Mouse (Mus musculus) CH12.LX (cell line): ENCODE measurements around the gene Schip1. TPM values are rescaled to one million over a fixed set of nuclear protein-coding genes. Genes with fewer than 3 reads are reported as not detected.

Experiments
- DNase-seq: peaks from one replicate; pipeline ENCODE4 v3.0.0-alpha.2; 2013; ENCODE audit errors: extremely low read depth
- H3K27ac ChIP-seq: 2 replicates; pipeline ENCODE4 v1.5.1; 2012; ENCODE audit warnings: low read depth, mild to moderate bottlenecking, control low read depth, moderate library complexity; ENCODE audit not compliant: insufficient read depth
- H3K27me3 ChIP-seq: replicated peaks from 2 replicates; pipeline ENCODE3; 2012; ENCODE audit warnings: inconsistent platforms
- H3K36me3 ChIP-seq, 2 experiments: replicated peaks in 1 of 2; 2 replicates each; pipeline versions ENCODE3 to v1.6.1; 2012; ENCODE audit warnings: inconsistent platforms in 1 of 2, low read length in 1 of 2, mild to moderate bottlenecking in 1 of 2, mixed read lengths in 1 of 2, moderate library complexity in 1 of 2; ENCODE audit not compliant: control insufficient read depth in 1 of 2, insufficient read depth in 1 of 2
- H3K4me1 ChIP-seq, 2 experiments: 2 replicates each; pipeline ENCODE4 v1.6.1; 2012; ENCODE audit warnings: inconsistent platforms in 1 of 2, moderate library complexity in 1 of 2; ENCODE audit not compliant: insufficient read depth in 2 of 2, control insufficient read depth in 1 of 2
- H3K4me2 ChIP-seq: 2 replicates; pipeline ENCODE4 v1.6.1; 2012; ENCODE audit warnings: low read depth, mild to moderate bottlenecking, control low read depth; ENCODE audit not compliant: poor library complexity, insufficient read depth, severe bottlenecking
- H3K4me3 ChIP-seq, 3 experiments: fragments of 150-350 bp in 1 of 3; sonication (generic) in 1 of 3; replicated peaks in 1 of 3; 2 replicates each; pipeline versions ENCODE3 to v1.5.1; 2011 to 2012; ENCODE audit warnings: low read depth in 2 of 3, low read length in 2 of 3, mild to moderate bottlenecking in 2 of 3, moderate library complexity in 2 of 3, control low read depth in 1 of 3, improper control_type of control experiment in 1 of 3, inconsistent platforms in 1 of 3, mixed read lengths in 1 of 3; ENCODE audit not compliant: poor library complexity in 1 of 3
- H3K79me2 ChIP-seq: replicated peaks from 2 replicates; pipeline ENCODE4 v1.6.1; 2012; ENCODE audit warnings: mild to moderate bottlenecking, moderate library complexity; ENCODE audit not compliant: control insufficient read depth, poor library complexity, insufficient read depth, severe bottlenecking; ENCODE audit errors: extremely low read depth
- H3K9ac ChIP-seq: 2 replicates; pipeline ENCODE4 v1.6.1; 2012; ENCODE audit warnings: low read depth, mild to moderate bottlenecking, control low read depth, moderate library complexity; ENCODE audit not compliant: insufficient read depth
- H3K9me3 ChIP-seq: replicated peaks from 2 replicates; pipeline ENCODE3; 2012; ENCODE audit warnings: low read length, inconsistent platforms, mixed read lengths
- EP300 ChIP-seq: IDR thresholded peaks from 2 replicates; pipeline ENCODE4 v1.6.1; 2011; ENCODE audit warnings: low read length, improper control_type of control experiment
- ETS1 ChIP-seq: conservative IDR thresholded peaks from 2 replicates; pipeline ENCODE4 v1.6.1; 2012; ENCODE audit warnings: low read depth, mild to moderate bottlenecking, inconsistent platforms, low read length, improper control_type of control experiment, moderate library complexity
- GABPA ChIP-seq: IDR thresholded peaks from 2 replicates; pipeline ENCODE4 v1.6.1; 2012; ENCODE audit warnings: low read depth, low read length, improper control_type of control experiment, inconsistent platforms; ENCODE audit not compliant: insufficient replicate concordance
- IRF4 ChIP-seq: IDR thresholded peaks from 2 replicates; pipeline ENCODE4 v1.6.1; 2014; ENCODE audit warnings: low read depth, mild to moderate bottlenecking, inconsistent platforms, low read length, improper control_type of control experiment
- JUND ChIP-seq: conservative IDR thresholded peaks from 2 replicates; pipeline ENCODE4 v1.6.1; 2011; ENCODE audit warnings: low read depth, low read length, improper control_type of control experiment
- MAX ChIP-seq: IDR thresholded peaks from 2 replicates; pipeline ENCODE4 v1.6.1; 2011; ENCODE audit warnings: low read length, improper control_type of control experiment
- MYC ChIP-seq: IDR thresholded peaks from 2 replicates; pipeline ENCODE4 v1.6.1; 2011; ENCODE audit warnings: low read depth, mild to moderate bottlenecking, improper control_type of control experiment, low read length
- PAX5 ChIP-seq: IDR thresholded peaks from 2 replicates; pipeline ENCODE4 v1.6.1; 2012; ENCODE audit warnings: low read length, inconsistent platforms, mixed read lengths
- RAD21 ChIP-seq: IDR thresholded peaks from 2 replicates; pipeline ENCODE4 v1.6.1; 2011; ENCODE audit warnings: low read depth, mild to moderate bottlenecking, low read length, improper control_type of control experiment, moderate library complexity
- RCOR1 ChIP-seq: conservative IDR thresholded peaks from 2 replicates; pipeline ENCODE4 v1.6.1; 2012; ENCODE audit warnings: low read depth, mild to moderate bottlenecking, inconsistent platforms, low read length, improper control_type of control experiment
- TCF12 ChIP-seq: IDR thresholded peaks from 2 replicates; pipeline ENCODE4 v1.6.1; 2014; ENCODE audit warnings: low read depth, mild to moderate bottlenecking, inconsistent platforms, low read length, improper control_type of control experiment
- USF1 ChIP-seq: IDR thresholded peaks from 2 replicates; pipeline ENCODE4 v1.6.1; 2014; ENCODE audit warnings: low read depth, mild to moderate bottlenecking, inconsistent platforms, low read length, improper control_type of control experiment
- ZKSCAN1 ChIP-seq: IDR thresholded peaks from 2 replicates; pipeline ENCODE4 v1.6.1; 2012; ENCODE audit warnings: low read depth, inconsistent platforms, low read length, improper control_type of control experiment, borderline replicate concordance
- ZMIZ1 ChIP-seq: IDR thresholded peaks from 2 replicates; pipeline ENCODE4 v1.6.1; 2012; ENCODE audit warnings: low read depth, mild to moderate bottlenecking, inconsistent platforms, low read length, improper control_type of control experiment
- dilution Hi-C: fragments of 300-500 bp; cut with MboI; formaldehyde crosslinking; loops from 2 replicates; pipeline ENCODE4 v1.14.3; 2020; ENCODE audit warnings: low sequenced_read_pairs; ENCODE audit not compliant: extremely low pct_unique_long_range_greater_than_20kb, extremely low pct_ligation_motif_present
- in situ Hi-C: fragments of 300-500 bp; cut with MboI; formaldehyde crosslinking; loops from 3 replicates; pipeline ENCODE4 v1.14.3; 2019; ENCODE audit warnings: low sequenced_read_pairs, low pct_ligation_motif_present, low pct_unique_long_range_greater_than_20kb, mixed read lengths
- polyA plus RNA-seq: library from polyadenylated mRNA; unstranded; fragments of >175 nt; gene quantifications from 2 replicates; pipeline ENCODE4 v1.2.1, GENCODE M21; 2012; ENCODE audit warnings: low read depth; ENCODE audit not compliant: insufficient read length
- total RNA-seq, 2 experiments: library from RNA; depleted of rRNA; stranded (reverse); fragments of 300-350 nt in 1 of 2; fragments of >200 nt in 1 of 2; gene quantifications; 2 replicates each; pipeline ENCODE4 v1.2.3; 2012 to 2014

The Schip1 gene
- total and polyA plus RNA-seq, 3 experiments = 0.25 to 0.36 TPM; not detected in 1

DNA sequence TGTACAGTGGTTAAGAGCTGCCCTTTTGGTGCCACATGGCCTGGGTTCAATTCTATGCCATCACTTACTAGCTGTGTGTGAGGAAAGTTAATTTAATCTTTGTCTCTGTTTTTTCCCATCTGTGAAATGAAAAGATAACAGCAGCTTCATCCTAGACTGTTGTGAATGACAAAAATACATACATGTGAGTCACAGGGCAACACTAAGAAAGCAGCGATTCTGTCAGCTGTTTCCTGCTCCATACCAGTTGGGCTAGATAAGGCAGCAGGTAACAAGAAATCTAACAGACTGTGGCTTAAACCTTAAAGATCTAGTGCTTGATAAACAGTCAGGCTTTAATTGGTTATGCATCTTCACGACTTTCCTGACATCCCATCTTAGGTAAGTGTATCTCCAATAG is 124.5 kb downstream of the Schip1 start:
- no peaks in the 10 kb centered on the region for H3K4me1 ChIP-seq
- H3K79me2 ChIP-seq = no peaks in the 10 kb centered on the region
- H3K27ac ChIP-seq = no peak overlapping the region
- H3K9ac ChIP-seq = no peak overlapping the region
- no peak overlapping the region for H3K4me2 ChIP-seq
- no peak for DNase-seq
- H3K4me3 ChIP-seq = no peak overlapping the region
- H3K36me3 ChIP-seq = no peaks in the 10 kb centered on the region
- H3K9me3 ChIP-seq = no peaks in the 10 kb centered on the region
- TF ChIP-seq PAX5 = no peak
- no peak for TF ChIP-seq EP300
- TF ChIP-seq JUND = no peak
- no peak for TF ChIP-seq ZMIZ1
- no peak for TF ChIP-seq GABPA
- TF ChIP-seq, all 38 proteins: peak for 0
- dilution Hi-C loops (no loop called here), in situ Hi-C loops (no loop called here)
- H3K27me3 ChIP-seq = no peaks in the 10 kb centered on the region

DNA sequence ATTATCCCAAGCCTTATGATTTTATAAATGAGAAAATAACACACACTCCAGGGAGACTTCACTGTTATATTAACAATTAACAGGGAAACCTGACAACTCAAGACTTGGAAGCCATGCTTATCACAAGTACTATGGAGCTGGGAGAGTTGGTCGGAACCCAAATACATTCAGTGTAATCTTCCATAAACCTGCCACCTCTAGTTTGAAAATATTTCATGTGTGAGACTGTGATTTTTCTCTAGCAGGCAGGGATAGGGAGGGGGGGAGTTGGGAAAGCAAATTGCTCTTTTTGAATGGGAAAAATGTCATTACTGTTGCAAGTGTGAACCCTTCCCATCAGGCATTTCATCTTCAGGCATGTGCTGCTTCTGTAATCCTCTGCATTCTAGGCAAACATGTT is 132.3 kb downstream of the Schip1 start:
- Histone ChIP-seq H3K36me3 (no peaks in the 10 kb centered on the region), H3K4me3 (no peak overlapping the region), H3K79me2 (0 out of 2 replicates have a peak, but pooled peaks cover 2% of the 10 kb centered on the region), H3K9ac (no peak overlapping the region), H3K27me3 (no peaks in the 10 kb centered on the region), H3K27ac (no peak overlapping the region), H3K4me1 (no peaks in the 10 kb centered on the region), H3K4me2 (no peak overlapping the region), H3K9me3 (no peaks in the 10 kb centered on the region)
- no peak for TF ChIP-seq MAX
- TF ChIP-seq IRF4 = no peak
- TF ChIP-seq USF1 = no peak
- no peak for TF ChIP-seq JUND
- TF ChIP-seq ZKSCAN1 = no peak
- TF ChIP-seq MYC = no peak
- TF ChIP-seq RCOR1 = no peak
- dilution Hi-C loops (no loop called here), in situ Hi-C loops (no loop called here)
- DNase-seq = no peak

DNA sequence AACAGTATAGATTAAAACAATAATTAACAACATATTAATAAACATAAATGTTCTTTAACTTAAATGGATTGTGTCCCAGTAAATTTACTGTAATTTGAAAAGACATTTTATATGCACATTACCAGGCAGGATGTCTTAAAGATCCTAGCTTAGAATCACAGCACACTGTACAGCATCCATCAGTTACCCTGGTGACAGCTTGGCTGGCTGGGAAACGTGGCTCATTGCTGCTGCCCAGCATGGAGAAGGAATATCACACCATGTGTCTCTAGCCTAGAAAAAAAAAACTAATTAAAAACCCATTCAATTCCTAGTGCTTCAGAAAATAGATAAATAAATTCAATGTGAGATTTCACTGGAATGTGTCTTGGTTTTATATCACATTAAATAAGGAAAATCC is 136.6 kb downstream of the Schip1 start:
- Histone ChIP-seq H3K36me3 (no peaks in the 10 kb centered on the region), H3K4me1 (no peaks in the 10 kb centered on the region), H3K4me3 (no peak overlapping the region), H3K9ac (no peak overlapping the region), H3K79me2 (0 out of 2 replicates have a peak, but pooled peaks cover 2% of the 10 kb centered on the region), H3K27me3 (no peaks in the 10 kb centered on the region), H3K4me2 (no peak overlapping the region), H3K9me3 (no peaks in the 10 kb centered on the region)
- in situ Hi-C loops = no loop called here
- TF ChIP-seq RAD21 (no peak), ZKSCAN1 (no peak), TCF12 (no peak), ETS1 (no peak)
- TF ChIP-seq, all 38 proteins: peak for 0
- no peak overlapping the region for H3K27ac ChIP-seq
- DNase-seq = no peak
- dilution Hi-C loops = no loop called here
